Mouse (Mus musculus): ENCODE data around the gene Agpat2. TPM values are rescaled to one million over a fixed set of nuclear protein-coding genes. Genes with fewer than 3 reads are reported as not detected.

Gene Agpat2
- total and polyA plus RNA-seq, 2 experiments from 2014 or later, result 8.2 to 13.9 TPM

DNA sequence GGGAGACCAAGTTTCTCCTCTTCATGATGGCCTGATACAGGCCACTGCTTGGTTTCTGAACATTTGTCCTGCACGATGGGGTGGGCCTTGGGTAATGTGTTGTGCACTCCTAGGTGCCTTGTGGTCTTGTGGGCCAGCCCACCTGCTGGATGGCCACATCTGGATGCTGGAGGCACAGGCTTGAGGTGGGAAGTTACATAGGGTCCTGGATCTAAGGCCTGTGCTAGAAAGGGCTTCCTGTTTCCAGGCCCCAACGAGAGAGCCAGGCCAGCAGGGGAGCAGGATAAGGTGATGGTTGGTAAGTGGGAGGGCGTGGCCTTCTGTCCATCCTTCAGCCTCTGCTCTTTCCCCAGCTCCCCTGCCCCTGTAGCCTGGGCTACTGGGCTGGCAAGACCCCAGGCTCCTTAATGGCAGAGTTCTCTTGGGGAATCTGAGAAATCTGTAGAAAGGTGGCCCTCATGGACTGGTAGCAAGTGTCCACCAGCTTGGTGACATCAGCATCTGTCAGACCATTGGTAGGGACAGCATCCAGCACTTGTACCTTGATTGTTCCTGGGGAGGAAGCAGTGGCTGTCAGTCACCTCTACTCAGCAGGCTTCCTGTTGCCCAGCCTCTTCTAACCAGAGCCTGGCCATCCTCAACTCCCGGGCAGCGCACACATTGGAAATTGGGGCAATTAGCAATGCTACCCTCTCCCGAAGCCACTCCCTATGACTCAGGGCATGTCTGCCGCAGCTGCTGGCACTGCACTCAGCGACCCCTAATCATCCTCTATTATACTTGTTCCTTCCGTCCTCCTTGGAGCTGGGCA is 10.8 kb downstream of the Agpat2 start:
- Histone ChIP-seq H3K36me3 (ENCODE audit: insufficient read depth, low read length) (no peaks in the 10 kb centered on the region), H3K9me3 (ENCODE audit: low read length) (no peaks in the 10 kb centered on the region), H3K27ac (no peak overlapping the region), H3K4me2 (ENCODE audit: low read depth, low read length) (no peak overlapping the region), H3K4me3 (ENCODE audit: low read length) (no peak overlapping the region), H3K4me1 (ENCODE audit: insufficient read depth, low read length) (no peaks in the 10 kb centered on the region), H3K27me3 (ENCODE audit: insufficient read depth, low read length) (no peaks in the 10 kb centered on the region), H3K9ac (replicated peaks; ENCODE audit: low read length) (no peak overlapping the region)
- no peak for DNase-seq (ENCODE audit: low spot score)
- ATAC-seq, result no peak
- 80% methylated on average over 9 of the region's 9 CpGs for WGBS
- no peak for TF ChIP-seq CTCF (IDR thresholded peaks at IDR 0.05; ENCODE audit: low read depth)

GRCm38 (mm10) chr2:26591416-26591815 is 12.8 kb downstream of the Agpat2 start:
- Histone ChIP-seq H3K27me3 (ENCODE audit: insufficient read depth, low read length) (no peaks in the 10 kb centered on the region), H3K4me1 (ENCODE audit: insufficient read depth, low read length) (no peaks in the 10 kb centered on the region), H3K9me3 (ENCODE audit: low read length) (no peaks in the 10 kb centered on the region), H3K4me3 (ENCODE audit: low read length) (no peak overlapping the region), H3K9ac (replicated peaks; ENCODE audit: low read length) (no peak overlapping the region), H3K4me2 (ENCODE audit: low read depth, low read length) (0 out of 2 replicates have a peak overlapping the region, but pooled peaks have one; percentile 7), H3K27ac (no peak overlapping the region), H3K36me3 (ENCODE audit: insufficient read depth, low read length) (no peaks in the 10 kb centered on the region)
- no peak for ATAC-seq
- 72% methylated on average over 12 of the region's 12 CpGs for WGBS
- TF ChIP-seq CTCF (IDR thresholded peaks at IDR 0.05; ENCODE audit: low read depth), result no peak
- DNase-seq (ENCODE audit: low spot score), result no peak

DNA sequence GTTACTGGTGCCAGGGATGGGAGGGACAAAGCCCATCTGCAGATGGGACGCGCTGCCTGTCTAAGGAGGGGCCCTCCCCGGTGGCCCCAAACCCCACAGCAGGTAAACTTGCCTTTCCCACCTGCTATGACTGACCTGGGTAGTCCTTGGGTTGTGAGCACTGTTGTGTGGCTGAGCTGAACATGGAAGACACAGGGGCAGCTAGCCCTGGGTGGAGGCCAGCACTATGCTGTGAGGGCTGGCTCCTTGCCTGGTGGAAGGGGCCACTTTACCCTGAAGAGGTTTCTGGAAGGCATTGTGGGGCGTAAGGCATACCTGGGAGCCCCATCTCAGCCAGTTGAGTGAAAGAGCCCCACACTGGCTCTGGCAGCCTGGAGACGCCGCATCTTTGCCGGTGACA is 13.3 kb downstream of the Agpat2 start:
- DNase-seq (ENCODE audit: low spot score), result no peak
- H3K4me2 ChIP-seq (ENCODE audit: low read depth, low read length), result 0 out of 2 replicates have a peak overlapping the region, but pooled peaks have one; percentile 7

GRCm38 (mm10) chr2:26590282-26590681 is 13.9 kb downstream of the Agpat2 start:
- DNase-seq (ENCODE audit: low spot score), result no peak
- Histone ChIP-seq H3K27me3 (ENCODE audit: insufficient read depth, low read length) (no peaks in the 10 kb centered on the region), H3K9ac (replicated peaks; ENCODE audit: low read length) (peak overlapping the region; percentile 6; the same call in 1 of the 2 replicates), H3K36me3 (ENCODE audit: insufficient read depth, low read length) (no peaks in the 10 kb centered on the region), H3K4me3 (ENCODE audit: low read length) (no peak overlapping the region), H3K4me2 (ENCODE audit: low read depth, low read length) (no peak overlapping the region), H3K27ac (no peak overlapping the region), H3K9me3 (ENCODE audit: low read length) (no peaks in the 10 kb centered on the region), H3K4me1 (ENCODE audit: insufficient read depth, low read length) (no peaks in the 10 kb centered on the region)
- no peak for TF ChIP-seq CTCF (IDR thresholded peaks at IDR 0.05; ENCODE audit: low read depth)
- no peak for ATAC-seq
- WGBS, result 90% methylated on average over 7 of the region's 7 CpGs

More for the DNA sequence above, 13.3 kb downstream of the Agpat2 start:
- Histone ChIP-seq H3K4me3 (ENCODE audit: low read length) (no peak overlapping the region), H3K27ac (no peak overlapping the region), H3K9ac (replicated peaks; ENCODE audit: low read length) (peak overlapping the region; percentile 6; the same call in 1 of the 2 replicates), H3K36me3 (ENCODE audit: insufficient read depth, low read length) (no peaks in the 10 kb centered on the region), H3K27me3 (ENCODE audit: insufficient read depth, low read length) (no peaks in the 10 kb centered on the region), H3K4me1 (ENCODE audit: insufficient read depth, low read length) (no peaks in the 10 kb centered on the region), H3K9me3 (ENCODE audit: low read length) (no peaks in the 10 kb centered on the region)
- TF ChIP-seq CTCF (IDR thresholded peaks at IDR 0.05; ENCODE audit: low read depth), result no peak
- ATAC-seq, result no peak
- WGBS, result 86% methylated on average over 7 of the region's 7 CpGs

DNA sequence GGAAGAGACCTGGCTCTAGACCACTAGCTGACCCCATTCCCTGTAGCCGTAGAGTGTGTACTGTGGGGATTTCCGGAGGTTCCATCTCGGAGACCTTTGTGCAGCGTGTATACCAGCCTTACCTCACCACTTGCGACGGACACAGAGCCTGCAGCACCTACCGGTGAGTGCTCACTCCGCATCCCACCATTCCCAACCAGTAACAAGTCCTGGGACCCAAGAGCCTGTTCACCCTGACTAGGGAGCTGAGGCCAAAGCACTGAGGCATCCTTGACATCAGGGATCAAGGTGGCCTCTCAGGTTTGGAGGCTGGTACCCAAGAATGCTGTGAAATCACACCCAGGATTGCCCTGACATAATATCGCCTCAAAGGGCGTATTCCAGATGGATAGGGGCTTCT is 14.9 kb downstream of the Agpat2 start:
- no peak for ATAC-seq
- 92% methylated on average over 10 of the region's 10 CpGs for WGBS
- DNase-seq (ENCODE audit: low spot score), result no peak

DNA sequence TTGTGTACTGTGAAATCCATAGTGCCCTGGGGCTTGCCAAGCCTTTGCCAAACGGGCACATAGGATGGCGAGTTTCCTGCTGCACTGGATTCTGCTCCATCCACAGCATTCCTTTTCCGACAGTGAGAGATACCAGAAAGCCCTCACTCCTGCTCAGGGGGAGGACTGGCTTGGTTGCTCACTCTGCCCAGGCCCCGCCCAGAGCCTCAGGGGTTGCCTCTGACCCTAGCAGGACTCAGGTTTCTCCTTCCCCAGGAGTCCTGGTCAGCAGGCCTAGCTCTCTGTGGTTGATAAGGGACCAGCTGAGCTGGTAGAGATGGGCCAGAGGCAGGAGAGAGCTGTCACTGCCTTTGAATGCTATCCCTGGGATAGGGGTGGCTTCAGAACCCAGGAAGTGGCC is 15.6 kb downstream of the Agpat2 start:
- Histone ChIP-seq H3K4me3 (ENCODE audit: low read length) (no peak overlapping the region), H3K4me1 (ENCODE audit: insufficient read depth, low read length) (no peaks in the 10 kb centered on the region), H3K27ac (no peak overlapping the region), H3K36me3 (ENCODE audit: insufficient read depth, low read length) (no peaks in the 10 kb centered on the region), H3K27me3 (ENCODE audit: insufficient read depth, low read length) (no peaks in the 10 kb centered on the region), H3K9me3 (ENCODE audit: low read length) (no peaks in the 10 kb centered on the region), H3K9ac (replicated peaks; ENCODE audit: low read length) (no peak overlapping the region), H3K4me2 (ENCODE audit: low read depth, low read length) (peak overlapping the region; percentile 16)
- DNase-seq (ENCODE audit: low spot score), result no peak
- ATAC-seq, result no peak
- 63% methylated on average over 4 of the region's 4 CpGs for WGBS
- no peak for TF ChIP-seq CTCF (IDR thresholded peaks at IDR 0.05; ENCODE audit: low read depth)

More for the DNA sequence above, 14.9 kb downstream of the Agpat2 start:
- H3K27me3 ChIP-seq (ENCODE audit: insufficient read depth, low read length), result no peaks in the 10 kb centered on the region
- H3K4me2 ChIP-seq (ENCODE audit: low read depth, low read length), result peak overlapping the region; percentile 16; the same call in 1 of the 2 replicates
- H3K27ac ChIP-seq, result no peak overlapping the region
- no peaks in the 10 kb centered on the region for H3K4me1 ChIP-seq (ENCODE audit: insufficient read depth, low read length)
- H3K9ac ChIP-seq (replicated peaks; ENCODE audit: low read length), result no peak overlapping the region
- TF ChIP-seq CTCF (IDR thresholded peaks at IDR 0.05; ENCODE audit: low read depth), result no peak
- no peaks in the 10 kb centered on the region for H3K9me3 ChIP-seq (ENCODE audit: low read length)
- H3K4me3 ChIP-seq (ENCODE audit: low read length), result no peak overlapping the region
- H3K36me3 ChIP-seq (ENCODE audit: insufficient read depth, low read length), result no peaks in the 10 kb centered on the region

DNA sequence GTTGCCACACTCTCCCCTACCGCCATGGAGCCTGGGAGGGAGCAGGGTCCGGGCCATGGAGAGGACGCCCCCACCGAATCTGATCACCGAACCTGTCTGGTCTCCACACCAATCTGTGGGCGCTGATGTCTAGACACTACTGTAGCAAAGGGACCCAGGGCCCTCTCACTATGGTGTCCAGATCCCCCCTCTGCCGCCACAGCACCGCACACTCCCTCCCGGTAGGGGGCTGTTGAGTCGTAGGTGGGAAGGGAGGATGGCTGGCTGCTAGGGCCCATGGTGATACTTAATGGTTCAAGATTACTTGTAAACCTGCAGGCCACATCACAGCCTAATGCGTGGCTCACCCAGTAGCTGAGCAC is 17.2 kb downstream of the Agpat2 start:
- H3K36me3 ChIP-seq (ENCODE audit: insufficient read depth, low read length), result no peaks in the 10 kb centered on the region
- peak overlapping the region; percentile 74 for H3K4me2 ChIP-seq (ENCODE audit: low read depth, low read length)
- H3K4me1 ChIP-seq (ENCODE audit: insufficient read depth, low read length), result no peaks in the 10 kb centered on the region
- peak overlapping the region; percentile 56 for H3K4me3 ChIP-seq (ENCODE audit: low read length)
- 8% methylated on average over 11 of the region's 11 CpGs for WGBS
- TF ChIP-seq CTCF (IDR thresholded peaks at IDR 0.05; ENCODE audit: low read depth), result no peak
- no peaks in the 10 kb centered on the region for H3K9me3 ChIP-seq (ENCODE audit: low read length)
- DNase-seq (ENCODE audit: low spot score), result peak; percentile 60
- H3K27ac ChIP-seq, result peak overlapping the region; percentile 27; the same call in 1 of the 2 replicates
- peak overlapping the region; percentile 62 for H3K9ac ChIP-seq (replicated peaks; ENCODE audit: low read length)
- H3K27me3 ChIP-seq (ENCODE audit: insufficient read depth, low read length), result no peaks in the 10 kb centered on the region
- ATAC-seq, result peak; percentile 62

Data from hindbrain, postnatal 0 days (tissue).